Mouse (Mus musculus) kidney, postnatal 14 days (tissue): ENCODE results near the gene Cmas.

Experiments used
- DNase-seq: peaks from one replicate; pipeline ENCODE4 v3.0.0; 2022; ENCODE audit warnings: mixed read lengths

Cmas gene

GRCm38 (mm10) chr6:142752331-142753246 lies 3.9 kb upstream of the Cmas start:
- no peak for DNase-seq

GRCm38 (mm10) chr6:142757334-142757965 lies 964 bp downstream of the Cmas start:
- DNase-seq: no peak

DNA sequence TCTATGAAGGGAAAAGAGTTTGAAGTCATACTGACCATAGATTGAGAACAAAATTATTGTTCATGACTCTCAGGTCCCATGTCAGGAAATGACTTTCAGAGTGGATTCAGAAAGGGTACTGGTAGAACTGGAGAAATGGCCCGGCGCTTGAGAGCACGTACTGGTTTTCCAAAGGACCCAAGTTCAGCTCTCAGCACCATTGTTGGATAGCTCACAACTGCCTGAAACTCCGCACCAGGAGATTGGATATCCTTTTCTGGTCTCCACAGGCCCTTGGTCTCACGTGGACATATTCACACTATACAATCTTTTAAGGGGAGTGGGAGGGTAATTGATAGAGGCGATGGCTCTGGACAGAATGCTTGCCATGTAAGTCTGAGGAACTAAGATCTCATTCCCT lies 1.5 kb downstream of the Cmas start:
- DNase-seq: no peak

- no peak for DNase-seq
These were observed 2.1 kb downstream of the Cmas start for GRCm38 (mm10) chr6:142758562-142758961.

- no peak for DNase-seq
These were observed 3.1 kb downstream of the Cmas start for GRCm38 (mm10) chr6:142759633-142760032.

- DNase-seq: no peak
These were observed 8.4 kb downstream of the Cmas start for GRCm38 (mm10) chr6:142764933-142765332.

DNA sequence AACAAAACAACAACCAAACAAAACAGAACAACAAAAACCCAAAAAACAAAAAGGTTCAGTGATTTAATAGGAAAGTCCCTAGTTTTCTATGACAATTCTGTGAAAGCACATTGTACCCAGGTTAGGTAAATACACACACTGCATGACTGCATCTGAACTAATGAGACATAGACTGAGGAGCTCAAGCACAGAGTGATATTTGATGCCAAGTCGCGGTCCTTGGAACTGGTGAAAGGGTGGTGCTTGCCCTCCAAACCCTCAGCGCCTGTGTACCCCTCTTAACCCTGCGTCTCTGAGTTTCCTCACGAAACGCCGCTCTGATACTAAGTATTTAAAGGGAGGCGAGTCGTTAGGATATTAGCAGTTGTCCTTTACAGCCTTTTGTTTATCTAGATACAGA lies 10.8 kb downstream of the Cmas start:
- DNase-seq: no peak

DNA sequence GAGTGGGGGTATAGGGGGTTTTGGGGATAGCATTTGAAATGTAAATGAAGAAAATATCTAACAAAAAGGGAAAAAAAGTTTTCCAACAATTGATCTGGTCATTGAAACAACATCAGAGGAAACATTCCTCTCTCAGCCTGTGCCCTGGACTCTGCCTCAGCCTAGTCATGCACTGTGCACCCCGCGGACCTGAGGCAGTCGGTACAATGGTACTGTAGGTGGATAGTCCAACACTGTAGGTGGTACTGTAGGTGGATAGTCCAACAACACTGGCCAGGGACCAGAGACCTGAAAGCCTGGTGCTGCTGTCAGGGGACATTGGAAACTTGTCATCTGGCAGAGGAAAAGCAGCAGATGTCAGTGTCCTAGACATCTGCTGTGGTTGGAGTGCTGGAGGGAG lies 13.4 kb downstream of the Cmas start:
- peak; percentile 28 for DNase-seq

- DNase-seq: no peak
These were observed 15.2 kb downstream of the Cmas start for GRCm38 (mm10) chr6:142771643-142772042.

GRCm38 (mm10) chr6:142773566-142773965 lies 17.1 kb downstream of the Cmas start:
- DNase-seq: no peak

- no peak for DNase-seq
These were observed 20.4 kb downstream of the Cmas start for GRCm38 (mm10) chr6:142776935-142777334.

DNA sequence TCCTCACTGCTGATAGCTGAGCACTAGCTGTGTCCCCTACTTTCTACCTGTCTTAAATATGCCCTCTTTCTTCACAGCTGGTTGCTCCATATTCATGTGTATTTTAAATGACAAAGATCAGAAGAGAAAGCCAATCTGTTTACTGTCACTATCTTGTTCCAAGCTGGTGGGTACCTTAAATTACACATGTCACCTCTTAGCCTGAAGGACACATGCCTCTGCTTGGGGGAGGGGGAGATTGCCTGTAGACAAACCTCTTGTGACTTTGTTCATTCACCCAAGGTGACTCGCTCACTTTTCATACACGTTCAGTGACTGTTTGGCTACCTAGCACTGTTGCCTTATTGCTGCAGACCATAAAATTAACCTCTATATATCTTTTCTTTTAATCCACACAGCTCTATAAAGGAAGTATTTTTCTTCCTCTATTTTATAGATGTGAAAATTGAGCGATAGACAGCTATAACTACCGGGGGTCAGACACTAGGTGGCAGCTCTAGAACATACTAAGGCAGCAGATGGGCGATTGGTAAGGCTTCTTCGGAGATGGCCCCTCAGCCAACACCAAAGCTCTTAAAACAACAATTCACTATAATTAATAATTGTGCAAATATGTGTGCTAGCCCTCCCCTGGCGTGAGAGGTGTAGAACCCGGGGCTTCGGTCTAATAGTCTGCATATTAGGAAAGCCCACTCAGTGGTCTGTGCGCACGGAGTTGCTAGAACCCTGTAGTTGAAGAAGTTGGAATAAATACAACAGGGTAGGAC lies 22.7 kb downstream of the Cmas start:
- peak; percentile 54 for DNase-seq

DNA sequence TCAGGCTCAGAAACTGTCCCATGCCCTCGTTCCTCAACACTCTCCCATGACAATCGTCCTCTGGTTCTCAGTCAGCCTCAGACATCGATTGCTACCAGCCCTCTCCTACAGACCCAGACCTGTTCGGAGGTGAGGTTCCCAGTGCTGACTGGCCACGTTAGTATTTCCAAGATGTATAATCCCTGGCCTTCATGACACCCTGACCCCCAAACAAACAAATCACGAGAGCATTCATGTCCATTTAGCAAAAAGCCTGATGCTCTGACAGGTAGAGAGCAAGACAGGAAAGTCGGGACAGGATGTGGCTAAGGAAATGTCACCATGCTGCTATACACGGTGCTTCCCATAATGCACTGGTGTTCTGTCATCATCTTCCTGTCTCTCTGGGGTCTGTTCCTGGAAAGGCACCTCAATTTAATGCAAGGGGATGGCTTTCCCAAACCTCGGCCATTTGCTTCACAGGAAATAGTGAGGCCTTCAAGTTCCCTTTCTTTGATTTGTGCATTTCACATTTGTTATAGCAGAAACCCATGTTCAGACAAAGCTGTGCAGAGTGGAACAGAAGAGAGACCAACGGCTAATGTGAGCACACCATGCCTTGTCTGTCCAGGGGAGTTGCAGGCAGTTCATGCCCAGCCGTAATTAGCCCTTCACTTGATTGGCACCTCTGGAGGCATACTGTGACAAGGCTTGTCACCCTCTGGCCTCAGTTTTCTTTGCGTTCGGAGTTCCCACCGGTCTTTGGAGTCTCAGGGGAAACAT lies 23.5 kb downstream of the Cmas start:
- DNase-seq: no peak

GRCm38 (mm10) chr6:142780574-142781033 lies 24.1 kb downstream of the Cmas start:
- no peak for DNase-seq

- no peak for DNase-seq
These were observed 24.8 kb downstream of the Cmas start for GRCm38 (mm10) chr6:142781286-142781685.

DNA sequence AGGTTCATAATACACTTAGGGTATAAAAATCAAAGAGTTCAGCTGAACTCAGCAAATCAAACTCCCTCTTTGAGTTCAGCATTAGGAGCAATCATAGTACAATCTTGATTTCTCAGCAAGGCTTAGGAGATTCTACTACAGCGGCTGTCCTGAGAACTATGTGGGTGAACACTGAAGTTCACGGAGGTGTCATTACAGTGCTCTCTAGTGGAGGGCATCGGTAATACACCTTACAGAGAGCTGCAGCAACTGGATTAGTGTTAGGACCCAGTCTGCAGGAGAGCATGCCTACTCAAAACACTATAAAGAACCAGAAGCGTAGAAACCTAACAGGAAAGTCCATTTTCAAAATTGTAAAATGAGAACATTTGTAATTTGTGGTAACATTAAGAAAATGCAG lies 28.9 kb downstream of the Cmas start:
- DNase-seq: peak; percentile 66

DNA sequence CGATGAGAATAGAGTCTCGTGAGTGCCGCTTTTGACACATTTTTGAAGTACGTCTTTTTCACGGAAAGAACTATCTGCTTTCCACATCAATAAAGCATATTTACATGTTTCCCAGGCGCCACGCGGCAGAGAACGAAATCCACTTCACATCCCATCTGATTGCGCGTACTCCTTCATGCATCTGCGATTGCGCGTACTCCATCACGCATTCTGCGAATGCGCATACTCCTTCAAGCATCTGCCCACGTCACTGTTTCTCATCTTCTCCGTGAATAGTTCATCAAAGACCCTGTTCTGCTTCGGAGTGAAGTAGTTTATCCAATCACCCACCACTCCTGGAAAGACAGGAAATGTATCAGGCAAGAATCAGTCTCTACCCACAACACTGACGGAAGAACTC lies 29.6 kb downstream of the Cmas start:
- no peak for DNase-seq

- no peak for DNase-seq
These were observed 31.8 kb downstream of the Cmas start for GRCm38 (mm10) chr6:142788042-142788987.

DNA sequence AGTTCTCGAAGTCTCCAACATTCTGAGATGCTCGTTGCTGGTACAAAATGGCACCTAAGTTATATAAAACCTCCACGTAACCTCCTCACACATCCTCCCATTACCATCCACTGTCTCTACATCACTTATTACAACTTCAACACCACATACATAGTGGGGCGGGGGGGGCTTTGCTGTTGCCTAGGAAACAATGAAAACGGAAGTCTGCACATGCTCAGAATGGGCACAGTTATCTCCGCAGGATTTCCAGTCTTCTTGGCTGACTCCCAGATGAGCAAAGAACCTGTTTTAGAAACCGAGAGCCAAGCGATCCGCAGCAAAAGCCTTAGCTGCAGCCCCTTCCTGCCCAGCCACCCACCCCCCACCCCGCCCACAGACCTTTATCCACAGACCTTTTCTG lies 33.2 kb downstream of the Cmas start:
- no peak for DNase-seq

GRCm38 (mm10) chr6:142792241-142792968 lies 35.9 kb downstream of the Cmas start:
- DNase-seq: no peak

- DNase-seq: no peak
These were observed 37.0 kb downstream of the Cmas start for GRCm38 (mm10) chr6:142793468-142793867.
